Mouse (Mus musculus) liver, embryonic 16.5 days (tissue): ENCODE data around the gene Hoxc5. TPM values are rescaled to one million over a fixed set of nuclear protein-coding genes. Genes with fewer than 3 reads are reported as not detected.

ENCODE experiments used
- ATAC-seq: fragments of 200-750 bp; cut with Nextera tagmentation; 2 replicates; pipeline ENCODE4 v1.8.0; 2017; ENCODE audit warnings: low read depth, mild to moderate bottlenecking, moderate number of reproducible peaks, moderate library complexity
- H3K27ac ChIP-seq: fragments of 300-500 bp; sonication (generic); 2 replicates; pipeline ENCODE4 v1.5.1; 2014; ENCODE audit warnings: mild to moderate bottlenecking, low read length
- H3K27me3 ChIP-seq: fragments of 300-500 bp; sonication (generic); 2 replicates; pipeline ENCODE4 v1.6.1; 2014; ENCODE audit warnings: low read depth, low read length, mixed read lengths; ENCODE audit not compliant: control insufficient read depth, insufficient read depth
- H3K36me3 ChIP-seq: fragments of 300-500 bp; sonication (generic); 2 replicates; pipeline ENCODE4 v1.6.1; 2014; ENCODE audit warnings: mild to moderate bottlenecking; ENCODE audit not compliant: control insufficient read depth, insufficient read depth
- H3K4me1 ChIP-seq: fragments of 300-500 bp; sonication (generic); 2 replicates; pipeline ENCODE4 v1.6.1; 2014; ENCODE audit warnings: low read depth, low read length, mixed read lengths; ENCODE audit not compliant: control insufficient read depth
- H3K4me2 ChIP-seq: fragments of 300-500 bp; sonication (generic); 2 replicates; pipeline ENCODE4 v1.6.1; 2014; ENCODE audit warnings: low read depth, low read length, mixed read lengths
- H3K4me3 ChIP-seq: fragments of 300-500 bp; sonication (generic); 2 replicates; pipeline ENCODE4 v1.5.1; 2014; ENCODE audit warnings: low read depth, mild to moderate bottlenecking, low read length
- H3K9ac ChIP-seq: fragments of 300-500 bp; sonication (generic); 2 replicates; pipeline ENCODE4 v1.6.1; 2014; ENCODE audit warnings: low read depth, low read length
- H3K9me3 ChIP-seq: fragments of 300-500 bp; sonication (generic); replicated peaks from 2 replicates; pipeline ENCODE4 v1.6.1; 2016; ENCODE audit warnings: low read length; ENCODE audit not compliant: control insufficient read depth
- WGBS: fragments of 180-500 bp; shearing (Covaris S2); extraction: QIAGEN DNeasy Blood & Tissue Kit; methylation state at CpG from one replicate; pipeline ENCODE4 v1.1.7; 2014; ENCODE audit not compliant: insufficient replicate concordance; 5-methylcytosine and 5-hydroxymethylcytosine counted together
- polyA plus RNA-seq: library from polyadenylated mRNA; unstranded; fragments of >200 nt; fragmentation: Nextera tagmentation; extraction: Ambion mirVana; gene quantifications from 2 replicates; pipeline ENCODE4 v1.2.1, GENCODE M21; 2015

Hoxc5 gene
- polyA plus RNA-seq, 1 experiment from 2014 or later: 0.09 TPM

DNA sequence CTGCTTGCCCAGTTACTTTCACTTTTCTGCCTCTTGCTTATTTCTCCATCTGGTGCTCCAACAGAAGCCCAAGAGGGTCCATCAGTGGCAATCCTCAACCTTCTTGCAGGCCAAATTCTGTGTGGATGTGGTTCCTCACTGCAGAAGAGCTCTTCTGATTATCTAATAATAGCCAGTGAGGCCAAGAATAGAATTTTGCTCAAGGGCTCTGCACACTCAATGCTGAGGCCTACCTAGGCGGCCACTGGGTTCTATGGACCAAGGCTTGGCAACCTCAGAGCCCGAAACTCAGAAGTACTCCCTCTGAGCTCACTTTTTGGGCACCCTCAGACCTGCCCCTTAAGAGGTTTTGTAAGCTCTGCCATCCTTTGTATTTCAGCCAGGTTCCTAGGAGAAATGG, 34.1 kb downstream of the Hoxc5 start:
- H3K36me3 ChIP-seq: no peaks in the 10 kb centered on the region
- WGBS: 34% methylated on average over 2 of the region's 2 CpGs
- no peaks in the 10 kb centered on the region for H3K9me3 ChIP-seq
- no peak overlapping the region for H3K4me3 ChIP-seq
- H3K27ac ChIP-seq: no peak overlapping the region
- no peaks in the 10 kb centered on the region for H3K4me1 ChIP-seq
- H3K27me3 ChIP-seq: peaks cover 94% of the 10 kb centered on the region
- H3K4me2 ChIP-seq: no peak overlapping the region
- H3K9ac ChIP-seq: no peak overlapping the region
- ATAC-seq: no peak

DNA sequence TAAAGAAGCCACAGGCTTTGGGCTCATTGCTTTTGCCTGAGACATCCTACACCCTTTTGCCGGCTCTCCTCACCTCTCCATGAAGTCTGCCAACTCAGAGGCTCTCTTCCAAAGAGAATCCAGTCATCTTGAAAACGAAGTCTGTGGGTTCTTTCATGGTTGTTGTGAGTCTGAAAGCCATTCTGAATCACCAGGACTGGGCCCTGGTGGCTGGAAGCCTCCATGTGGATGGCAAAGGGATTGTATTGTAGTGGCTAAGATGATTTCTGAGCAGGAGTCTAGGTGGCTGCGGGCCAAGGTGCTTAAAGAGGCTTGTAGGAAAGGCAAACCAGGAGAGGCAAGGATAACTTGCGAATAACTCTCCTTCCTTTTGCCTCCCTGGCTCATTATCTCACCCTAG, 34.9 kb downstream of the Hoxc5 start:
- Histone ChIP-seq H3K9me3 (no peaks in the 10 kb centered on the region), H3K9ac (no peak overlapping the region)

DNA sequence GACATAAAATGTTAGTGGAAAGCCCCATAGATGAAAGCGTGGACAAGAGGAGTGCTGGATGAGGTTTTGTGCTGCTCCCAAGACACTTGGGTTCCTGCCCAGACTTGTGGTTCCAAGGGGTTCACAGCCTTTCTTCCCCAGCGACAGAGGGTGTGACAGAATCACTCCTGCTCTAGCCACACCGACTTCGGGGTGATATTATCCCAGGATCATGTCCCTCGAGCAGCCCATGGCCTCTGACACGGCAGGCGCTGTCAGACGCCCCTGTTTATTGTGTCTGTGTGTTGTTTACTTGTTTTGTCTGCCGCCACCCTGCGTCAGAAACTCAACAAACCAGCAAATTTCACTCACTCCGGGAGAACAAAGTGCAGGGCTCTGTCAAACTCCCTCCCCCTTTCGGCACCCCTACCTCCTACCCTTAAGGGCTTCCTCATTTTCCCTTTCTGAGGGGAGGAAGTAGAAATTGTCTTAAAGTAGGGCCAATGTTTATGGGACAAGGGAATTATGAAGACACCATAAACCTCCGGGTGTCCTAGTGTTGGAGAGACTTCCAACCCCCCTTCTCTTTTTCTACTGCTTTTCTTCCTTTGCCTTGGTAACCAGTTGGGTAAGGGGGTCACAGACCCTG, 35.7 kb downstream of the Hoxc5 start:
- no peak for ATAC-seq
- no peak overlapping the region for H3K4me2 ChIP-seq
- H3K4me3 ChIP-seq: no peak overlapping the region
- H3K9ac ChIP-seq: no peak overlapping the region
- H3K27me3 ChIP-seq: peaks cover 95% of the 10 kb centered on the region
- 8% methylated on average over 13 of the region's 13 CpGs for WGBS
- no peaks in the 10 kb centered on the region for H3K36me3 ChIP-seq
- no peak overlapping the region for H3K27ac ChIP-seq
- no peaks in the 10 kb centered on the region for H3K9me3 ChIP-seq
- no peaks in the 10 kb centered on the region for H3K4me1 ChIP-seq

More for the DNA sequence above, 34.9 kb downstream of the Hoxc5 start:
- Histone ChIP-seq H3K27me3 (peaks cover 95% of the 10 kb centered on the region), H3K27ac (no peak overlapping the region), H3K36me3 (no peaks in the 10 kb centered on the region), H3K4me1 (no peaks in the 10 kb centered on the region), H3K4me3 (no peak overlapping the region), H3K4me2 (no peak overlapping the region)
- ATAC-seq: no peak
- 25% methylated on average over 4 of the region's 4 CpGs for WGBS

DNA sequence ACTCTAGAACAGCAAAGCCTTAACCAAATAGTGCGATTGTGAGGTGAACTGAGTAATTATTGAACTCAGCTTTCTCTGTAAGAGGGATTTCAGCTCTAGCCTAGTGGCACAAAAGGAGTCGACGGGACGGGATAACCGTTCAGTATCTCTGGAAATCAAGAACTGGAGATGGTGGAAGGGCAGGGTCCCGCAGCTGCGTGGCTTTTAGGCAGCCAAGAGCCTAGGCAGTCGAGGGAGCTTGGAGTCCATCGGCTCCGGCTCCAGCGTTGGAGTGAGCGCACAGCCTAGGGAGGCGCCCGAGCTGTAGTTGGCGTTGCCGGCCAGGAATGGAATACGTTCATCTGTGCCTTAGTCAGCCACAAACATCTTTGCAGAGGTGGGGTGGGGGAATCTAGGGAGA, 38.1 kb downstream of the Hoxc5 start:
- WGBS: 2% methylated on average over 17 of the region's 17 CpGs
- H3K9me3 ChIP-seq: no peaks in the 10 kb centered on the region
- H3K36me3 ChIP-seq: no peaks in the 10 kb centered on the region
- no peaks in the 10 kb centered on the region for H3K4me1 ChIP-seq
- H3K27me3 ChIP-seq: peaks cover 94% of the 10 kb centered on the region
- H3K27ac ChIP-seq: no peak overlapping the region
- no peak overlapping the region for H3K4me2 ChIP-seq
- H3K9ac ChIP-seq: no peak overlapping the region
- ATAC-seq: no peak
- H3K4me3 ChIP-seq: no peak overlapping the region

DNA sequence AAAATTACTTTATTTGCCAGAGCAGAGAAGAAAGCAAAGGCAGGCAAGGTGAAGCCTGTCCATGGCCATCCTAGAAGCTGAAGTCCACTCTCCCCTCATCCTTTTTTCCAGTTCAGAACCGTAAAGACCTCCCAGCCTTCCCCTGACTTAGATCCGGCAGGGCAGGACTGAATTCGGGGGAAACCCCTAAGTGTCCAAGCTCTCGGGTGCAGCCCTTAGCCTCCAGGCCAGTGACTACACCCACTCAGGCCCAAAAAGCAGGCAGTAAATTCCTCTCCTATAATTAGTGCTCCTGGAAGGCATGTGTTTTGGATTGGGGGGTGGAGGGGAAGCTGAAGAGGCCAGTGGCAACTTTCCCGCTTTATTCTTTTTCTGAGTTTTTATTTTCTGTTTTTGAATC, 38.6 kb downstream of the Hoxc5 start:
- no peak overlapping the region for H3K4me2 ChIP-seq
- H3K9me3 ChIP-seq: no peaks in the 10 kb centered on the region
- H3K4me3 ChIP-seq: no peak overlapping the region
- 11% methylated on average over 5 of the region's 5 CpGs for WGBS
- ATAC-seq: no peak
- H3K4me1 ChIP-seq: no peaks in the 10 kb centered on the region
- peaks cover 94% of the 10 kb centered on the region for H3K27me3 ChIP-seq
- H3K36me3 ChIP-seq: no peaks in the 10 kb centered on the region
- H3K9ac ChIP-seq: no peak overlapping the region
- H3K27ac ChIP-seq: no peak overlapping the region

DNA sequence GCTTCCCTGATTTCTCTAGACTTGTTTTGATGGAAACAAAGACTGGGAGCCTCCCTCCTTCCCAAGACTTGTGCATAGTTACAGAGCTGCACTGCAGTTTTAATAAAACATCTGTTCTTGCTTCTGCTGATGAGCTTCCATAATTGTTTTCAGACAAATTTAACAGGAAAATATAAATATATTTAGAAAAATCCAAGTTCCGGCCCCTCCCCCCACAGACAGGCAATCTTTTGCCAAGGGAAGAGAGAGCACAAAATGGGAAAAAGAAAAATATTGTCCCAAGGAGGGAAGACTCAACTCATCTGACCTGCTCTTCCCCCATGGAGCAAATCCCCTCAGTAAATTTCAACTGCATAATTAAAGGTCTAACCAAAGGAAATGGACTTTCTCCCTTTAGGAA, 39.1 kb downstream of the Hoxc5 start:
- Histone ChIP-seq H3K9me3 (no peaks in the 10 kb centered on the region), H3K4me2 (no peak overlapping the region), H3K4me3 (no peak overlapping the region), H3K27me3 (peaks cover 94% of the 10 kb centered on the region), H3K27ac (no peak overlapping the region), H3K4me1 (no peaks in the 10 kb centered on the region), H3K36me3 (no peaks in the 10 kb centered on the region), H3K9ac (no peak overlapping the region)
- ATAC-seq: no peak
- 20% methylated on average over 1 of the region's 1 CpGs for WGBS

DNA sequence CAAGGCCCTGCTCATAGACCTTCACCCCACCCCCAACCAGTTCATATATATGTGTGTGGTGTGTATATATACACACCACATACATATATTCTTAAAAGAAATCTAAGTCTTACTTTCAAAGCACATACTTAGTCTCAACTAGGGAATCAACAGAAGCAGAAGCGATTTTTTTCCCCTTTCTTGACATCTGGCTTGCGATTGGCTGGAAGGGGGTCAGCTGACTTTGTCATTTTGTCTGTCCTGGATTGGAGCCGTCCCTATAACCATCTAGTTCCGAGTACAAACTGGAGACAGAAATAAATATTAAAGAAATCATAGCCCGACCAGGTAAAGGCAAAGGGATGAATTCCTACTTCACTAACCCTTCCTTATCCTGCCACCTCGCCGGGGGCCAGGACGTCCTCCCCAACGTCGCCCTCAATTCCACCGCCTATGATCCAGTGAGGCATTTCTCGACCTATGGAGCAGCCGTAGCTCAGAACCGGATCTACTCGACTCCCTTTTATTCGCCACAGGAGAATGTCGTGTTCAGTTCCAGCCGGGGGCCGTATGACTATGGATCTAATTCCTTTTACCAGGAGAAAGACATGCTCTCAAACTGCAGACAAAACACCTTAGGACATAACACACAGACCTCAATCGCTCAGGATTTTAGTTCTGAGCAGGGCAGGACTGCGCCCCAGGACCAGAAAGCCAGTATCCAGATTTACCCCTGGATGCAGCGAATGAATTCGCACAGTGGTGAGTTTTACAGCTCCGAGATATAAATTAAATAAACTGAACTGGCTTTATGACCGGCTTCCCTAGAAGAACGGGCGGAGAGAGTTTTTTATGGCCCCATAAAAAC, 42.2 kb downstream of the Hoxc5 start:
- ATAC-seq: no peak
- H3K27ac ChIP-seq: no peak overlapping the region
- 3% methylated on average over 27 of the region's 27 CpGs for WGBS
- no peaks in the 10 kb centered on the region for H3K4me1 ChIP-seq
- H3K9ac ChIP-seq: no peak overlapping the region
- no peak overlapping the region for H3K4me3 ChIP-seq
- H3K9me3 ChIP-seq: no peaks in the 10 kb centered on the region
- 0 out of 2 replicates have a peak overlapping the region, but pooled peaks have one; percentile 14 for H3K4me2 ChIP-seq
- H3K27me3 ChIP-seq: peaks cover 97% of the 10 kb centered on the region
- H3K36me3 ChIP-seq: no peaks in the 10 kb centered on the region

DNA sequence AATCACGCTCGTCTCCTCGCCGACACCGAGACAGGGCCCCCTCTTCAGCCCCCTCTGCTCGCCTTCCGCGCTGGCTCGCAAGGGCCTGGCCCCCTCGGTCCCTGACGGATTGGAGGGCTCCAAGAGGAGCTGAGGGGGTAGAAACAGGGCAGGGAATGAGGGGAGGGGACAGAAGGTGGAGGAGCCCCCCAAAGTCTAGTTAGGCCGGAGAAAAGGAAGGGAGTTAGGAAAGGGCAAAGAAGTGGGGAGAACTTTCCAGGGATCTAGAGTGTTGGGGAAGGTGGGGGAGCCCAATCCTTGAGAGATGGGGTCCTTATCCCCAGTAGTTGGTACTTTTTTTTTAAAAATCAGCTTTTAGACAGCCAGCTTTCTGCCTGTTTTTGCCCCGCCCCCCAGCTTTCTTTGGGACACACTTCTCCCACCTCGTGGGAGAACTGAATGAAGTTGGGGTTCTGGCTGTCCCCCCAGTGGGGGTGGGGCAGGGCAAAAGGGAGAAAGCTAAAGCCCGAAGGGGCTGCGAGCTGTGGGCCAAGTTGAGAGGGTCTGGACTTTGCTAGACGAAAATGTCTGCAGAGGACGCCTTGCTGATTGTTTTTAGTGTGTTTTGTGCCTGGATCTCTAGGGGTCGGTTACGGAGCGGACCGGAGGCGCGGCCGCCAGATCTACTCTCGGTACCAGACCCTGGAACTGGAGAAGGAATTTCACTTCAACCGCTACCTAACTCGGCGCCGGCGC, 43.0 kb downstream of the Hoxc5 start:
- no peak overlapping the region for H3K9ac ChIP-seq
- H3K4me3 ChIP-seq: no peak overlapping the region
- H3K9me3 ChIP-seq: no peaks in the 10 kb centered on the region
- no peaks in the 10 kb centered on the region for H3K36me3 ChIP-seq
- no peak overlapping the region for H3K27ac ChIP-seq
- no peak overlapping the region for H3K4me2 ChIP-seq
- H3K27me3 ChIP-seq: peaks cover 97% of the 10 kb centered on the region
- no peaks in the 10 kb centered on the region for H3K4me1 ChIP-seq
- ATAC-seq: no peak
- 2% methylated on average over 31 of the region's 31 CpGs for WGBS
